Mouse (Mus musculus): ENCODE measurements around the gene Ppy. TPM values are rescaled to one million over a fixed set of nuclear protein-coding genes. Genes with fewer than 3 reads are reported as not detected.

Gene Ppy
- polyA plus RNA-seq, 1 experiment from 2014 or later = not detected

Other genes starting within 250 kb of the Ppy start
- gene Meox1, start 206.9 kb downstream of the Ppy start, polyA plus RNA-seq (2014; fragmentation: Nextera tagmentation; extraction: Ambion mirVana) = 2.8 and 3.6 TPM in 2 replicates
- gene Sost, start 134.3 kb downstream of the Ppy start, polyA plus RNA-seq (2014; fragmentation: Nextera tagmentation; extraction: Ambion mirVana) = not detected in 2 replicates
- gene Cfap97d1, start 117.0 kb downstream of the Ppy start, polyA plus RNA-seq (2014; fragmentation: Nextera tagmentation; extraction: Ambion mirVana) = not detected in 2 replicates
- gene Dusp3, start 114.3 kb downstream of the Ppy start, polyA plus RNA-seq (2014; fragmentation: Nextera tagmentation; extraction: Ambion mirVana) = 20.5 and 21.2 TPM in 2 replicates
- 2.6 and 3.2 TPM in 2 replicates for gene Mpp3, start 72.9 kb downstream of the Ppy start, polyA plus RNA-seq (2014; fragmentation: Nextera tagmentation; extraction: Ambion mirVana)
- gene Cd300lg, start 59.8 kb downstream of the Ppy start, polyA plus RNA-seq (2014; fragmentation: Nextera tagmentation; extraction: Ambion mirVana) = 0.27 and 0.66 TPM in 2 replicates
- 12.1 and 12.8 TPM in 2 replicates for gene Mpp2, start 12.8 kb downstream of the Ppy start, polyA plus RNA-seq (2014; fragmentation: Nextera tagmentation; extraction: Ambion mirVana)
- 1.0 and 2.4 TPM in 2 replicates for gene Pyy, start 6.5 kb upstream of the Ppy start, polyA plus RNA-seq (2014; fragmentation: Nextera tagmentation; extraction: Ambion mirVana)
- gene Nags, start 44.2 kb upstream of the Ppy start, polyA plus RNA-seq (2014; fragmentation: Nextera tagmentation; extraction: Ambion mirVana) = 4.9 and 5.1 TPM in 2 replicates
- gene Tmem101, start 55.1 kb upstream of the Ppy start, polyA plus RNA-seq (2014; fragmentation: Nextera tagmentation; extraction: Ambion mirVana) = 25.7 and 26.0 TPM in 2 replicates
- 80.1 and 83.2 TPM in 2 replicates for gene Lsm12, start 84.0 kb upstream of the Ppy start, polyA plus RNA-seq (2014; fragmentation: Nextera tagmentation; extraction: Ambion mirVana)
- gene G6pc3, start 88.3 kb upstream of the Ppy start, polyA plus RNA-seq (2014; fragmentation: Nextera tagmentation; extraction: Ambion mirVana) = 38.8 and 39.5 TPM in 2 replicates
- 23.8 and 26.0 TPM in 2 replicates for gene Hdac5, start 128.8 kb upstream of the Ppy start, polyA plus RNA-seq (2014; fragmentation: Nextera tagmentation; extraction: Ambion mirVana)
- 28.2 and 29.4 TPM in 2 replicates for gene BC030867, start 147.6 kb upstream of the Ppy start, polyA plus RNA-seq (2014; fragmentation: Nextera tagmentation; extraction: Ambion mirVana)
- 0.05 and 0.12 TPM in 2 replicates for gene Asb16, start 167.4 kb upstream of the Ppy start, polyA plus RNA-seq (2014; fragmentation: Nextera tagmentation; extraction: Ambion mirVana)
- gene Tmub2, start 183.6 kb upstream of the Ppy start, polyA plus RNA-seq (2014; fragmentation: Nextera tagmentation; extraction: Ambion mirVana) = 41.6 and 44.8 TPM in 2 replicates
- gene Atxn7l3, start 195.3 kb upstream of the Ppy start, polyA plus RNA-seq (2014; fragmentation: Nextera tagmentation; extraction: Ambion mirVana) = 11.4 and 14.7 TPM in 2 replicates
- 104 and 108 TPM in 2 replicates for gene Ubtf, start 218.4 kb upstream of the Ppy start, polyA plus RNA-seq (2014; fragmentation: Nextera tagmentation; extraction: Ambion mirVana)

Data from liver, embryonic 11.5 days (tissue).